Mouse (Mus musculus) hematopoietic stem cell, adult 5-6 weeks (primary cell): ENCODE measurements at regions not wholly inside any gene's neighbourhood (a gene's known extent, or its start where the extent isn't known, plus 50 kb on each side); places are given as distances from the start of the nearest gene placed in this dataset.
"Not testable (repeated sequence)": the region's sequence is repeated elsewhere in the genome, so short reads cannot be mapped to it uniquely, and the experiment has no call there.

Source experiments
- ATAC-seq, 2 experiments: fragments of 125-278 bp in 1 of 2; replicated peaks in 1 of 2; 2 replicates each; pipeline ENCODE4 v1.8.0; 2016 to 2017; ENCODE audit warnings: inconsistent platforms in 2 of 2, mild to moderate bottlenecking in 2 of 2, moderate number of reproducible peaks in 2 of 2, low read depth in 1 of 2, moderate TSS enrichment in 1 of 2; ENCODE audit not compliant: low FRiP score in 2 of 2, poor library complexity in 2 of 2, severe bottlenecking in 2 of 2, insufficient read depth in 1 of 2, low TSS enrichment in 1 of 2

- no peak for ATAC-seq
Observed at GRCm38 (mm10) chr11:23079936-23080794, 72.8 kb downstream of the Fam161a start.

DNA sequence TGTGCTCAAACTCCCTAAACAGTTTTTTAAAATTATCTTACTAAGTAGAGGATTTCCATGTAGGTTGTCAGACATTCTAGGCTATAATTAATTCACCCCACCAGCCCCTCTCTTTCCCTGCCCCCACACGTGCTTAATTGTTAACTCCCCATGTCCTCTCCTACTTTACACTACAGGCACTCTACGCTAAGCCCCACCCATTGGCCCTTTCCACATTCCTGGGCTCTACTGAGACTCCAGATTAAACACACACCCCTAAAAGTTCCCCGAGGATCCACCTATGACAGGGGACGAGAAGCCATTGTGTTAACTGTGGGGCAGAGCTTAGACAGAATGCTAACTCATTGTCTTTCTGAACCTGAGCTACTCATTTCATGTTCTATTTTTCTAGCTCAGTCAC is 74.3 kb downstream of the Fam161a start:
- ATAC-seq: no peak

DNA sequence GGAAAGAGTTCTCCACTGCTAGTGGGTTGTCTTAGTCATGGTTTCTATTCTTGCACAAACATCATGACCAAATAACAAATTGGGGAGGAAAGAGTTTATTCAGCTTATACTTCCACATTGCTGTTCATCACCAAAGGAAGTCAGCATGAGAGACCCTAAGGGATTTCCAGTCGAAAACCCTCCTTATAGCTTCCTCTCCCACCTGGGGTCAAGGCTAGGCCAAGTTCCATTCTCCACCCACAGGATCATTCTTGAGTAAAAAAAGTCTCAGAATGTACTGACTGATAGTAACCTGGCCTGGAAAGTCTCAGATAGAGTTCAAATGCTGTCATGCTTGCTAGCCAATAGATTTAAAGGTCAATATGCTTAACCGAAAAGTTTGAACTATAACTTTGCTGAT is 76.5 kb downstream of the Fam161a start:
- ATAC-seq: not testable (repeated sequence)

GRCm38 (mm10) chr11:23095287-23095686 is 88.0 kb downstream of the Fam161a start:
- no peak for ATAC-seq

- ATAC-seq: not testable (repeated sequence)
Observed at GRCm38 (mm10) chr11:23095723-23096122, 88.4 kb downstream of the Fam161a start.

DNA sequence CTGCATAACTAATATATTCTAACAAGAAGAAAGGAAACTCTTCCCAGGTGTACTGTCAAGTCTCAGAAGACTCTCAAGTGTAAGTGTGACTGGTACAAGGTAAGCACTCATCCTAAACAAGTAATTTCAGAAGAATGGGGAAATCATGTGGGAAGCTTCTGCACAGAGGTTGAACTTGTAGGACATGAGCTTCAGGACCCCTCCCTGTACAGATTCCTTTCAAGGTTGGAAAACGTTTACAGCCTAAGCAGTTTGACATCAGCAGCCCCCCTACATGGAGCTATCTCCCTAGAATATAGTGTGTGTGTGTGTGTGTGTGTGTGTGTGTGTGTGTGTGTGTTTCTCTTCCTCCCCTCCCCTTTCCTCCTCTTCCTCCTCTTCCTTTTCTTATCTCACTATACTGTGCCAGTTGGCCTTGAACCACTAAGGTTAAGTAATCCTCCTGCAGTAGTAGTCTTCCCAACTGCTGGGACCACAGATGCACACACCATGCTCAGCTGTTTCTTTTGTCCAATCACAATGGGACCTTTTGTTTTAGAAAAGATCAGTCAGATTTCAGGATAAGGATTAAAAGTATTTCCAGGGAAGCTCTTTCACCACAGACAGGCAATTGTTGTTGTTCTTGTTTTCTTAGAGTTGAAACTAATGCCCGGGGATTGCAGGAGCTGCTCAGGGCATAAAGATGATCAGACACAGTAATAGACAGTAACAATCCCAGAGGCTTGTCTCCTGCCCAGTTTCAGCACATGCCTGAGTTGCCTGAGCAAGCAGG is 89.3 kb downstream of the Fam161a start:
- ATAC-seq: no peak

DNA sequence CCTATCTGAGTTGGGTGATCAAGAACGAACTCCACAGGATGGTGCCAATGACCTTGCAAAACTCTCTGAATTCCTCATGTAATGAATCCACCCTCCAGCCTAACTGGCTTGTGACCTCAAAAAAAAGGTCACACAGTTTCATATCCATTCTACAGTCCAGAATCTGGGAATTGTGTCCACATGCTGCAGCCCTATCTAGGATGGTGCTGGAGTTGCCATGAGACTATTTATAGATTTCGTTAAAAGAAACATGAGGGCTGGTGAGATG is 89.8 kb downstream of the Fam161a start:
- no peak for ATAC-seq

DNA sequence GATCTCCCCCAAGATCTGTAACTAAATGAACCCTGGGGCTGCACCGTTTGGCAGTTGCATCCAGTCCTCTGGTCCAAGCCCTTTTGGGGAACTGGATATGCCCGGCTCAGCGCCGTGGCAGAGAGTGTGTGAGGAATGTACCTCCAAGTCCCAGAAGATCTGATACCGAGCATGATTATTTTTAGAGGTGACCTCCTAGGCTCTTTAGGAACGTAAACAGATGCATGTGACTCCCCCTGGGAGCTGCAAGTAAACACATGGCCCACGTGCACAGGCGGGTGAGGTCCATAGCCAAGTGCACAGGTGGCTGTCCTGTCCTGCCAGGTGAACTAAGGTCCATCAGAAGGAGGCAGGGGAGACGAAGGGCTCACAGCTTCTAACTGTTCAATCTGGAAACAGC is 107.3 kb downstream of the Fam161a start:
- ATAC-seq: no peak

DNA sequence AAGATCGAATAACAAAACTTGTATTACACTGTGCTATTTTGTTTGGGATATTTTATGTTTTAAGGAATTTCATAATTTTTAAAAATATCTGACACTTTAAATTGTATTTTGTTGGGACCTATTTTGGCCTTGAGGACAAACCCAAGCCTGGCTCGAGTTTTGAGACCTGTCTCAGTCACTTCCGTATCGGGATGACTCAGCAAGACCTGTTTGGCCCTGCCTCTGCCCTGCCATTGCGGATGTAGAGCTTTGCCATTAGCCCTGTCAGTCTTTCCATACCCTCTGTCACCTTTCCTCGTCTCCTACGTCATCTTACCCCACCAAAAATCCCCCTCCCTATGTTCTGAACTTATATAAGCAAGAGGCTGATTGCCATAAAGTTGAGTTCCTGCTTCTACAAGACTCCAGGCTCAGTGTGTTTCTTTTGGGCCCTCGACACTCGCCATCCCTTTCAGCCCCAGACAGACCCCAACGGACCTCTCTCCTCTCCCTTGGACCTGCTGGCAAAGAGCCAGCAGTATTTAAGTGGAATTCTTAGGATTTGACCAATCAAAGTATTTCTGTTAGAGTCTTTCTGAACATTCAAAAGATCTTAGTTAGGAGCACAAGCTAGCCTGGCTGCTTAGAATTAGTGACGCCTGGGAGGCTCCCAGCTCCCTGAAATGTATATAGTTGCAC is 113.3 kb downstream of the Fam161a start:
- ATAC-seq: no peak

- ATAC-seq: peak; percentile 95 to 98
Observed at GRCm38 (mm10) chr11:23124198-23124951, 117.0 kb downstream of the Fam161a start.

DNA sequence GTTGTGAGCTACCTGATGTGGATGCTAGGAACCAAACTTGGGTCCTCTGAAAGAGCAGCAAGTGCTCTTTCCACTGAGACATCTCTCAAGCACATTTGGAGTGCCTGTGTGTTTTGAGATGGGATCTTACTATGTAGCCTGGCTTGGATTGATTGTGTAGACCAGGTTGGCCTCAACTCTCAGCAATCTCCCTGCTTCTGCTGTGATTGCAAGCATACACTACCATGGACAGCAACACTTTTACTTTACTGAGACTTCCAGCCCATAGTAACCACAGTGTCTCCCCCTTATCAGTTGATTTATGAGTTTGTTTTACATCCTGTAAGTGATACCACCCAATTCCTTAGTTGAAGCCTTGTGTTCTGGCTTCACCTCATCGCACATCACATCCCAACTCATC is 123.8 kb downstream of the Fam161a start:
- no peak for ATAC-seq

DNA sequence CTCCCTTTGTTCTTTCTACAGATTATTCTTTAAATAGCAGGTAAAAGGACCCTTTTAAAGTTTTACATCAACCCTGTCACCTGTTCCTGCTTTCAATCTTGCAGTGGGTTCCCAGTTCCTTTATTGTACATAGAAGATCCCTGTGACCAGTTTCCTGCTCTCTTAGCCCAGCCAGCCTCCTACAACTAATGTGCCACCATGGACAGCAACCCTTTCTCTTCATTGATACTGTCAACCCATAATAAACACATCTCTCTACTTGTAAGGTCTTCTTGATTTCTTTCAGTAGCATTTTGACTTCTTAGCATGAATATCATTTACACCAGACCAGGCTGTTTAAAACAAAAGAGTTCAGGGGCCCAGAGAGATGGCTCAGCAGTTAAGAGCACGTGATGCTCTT is 124.2 kb upstream of the Xpo1 start:
- ATAC-seq: no peak

- no peak for ATAC-seq
Observed at GRCm38 (mm10) chr11:23140429-23141099, 115.3 kb upstream of the Xpo1 start.

GRCm38 (mm10) chr11:23141100-23141837 is 114.6 kb upstream of the Xpo1 start:
- no peak for ATAC-seq

GRCm38 (mm10) chr11:23148048-23148596 is 107.7 kb upstream of the Xpo1 start:
- no peak for ATAC-seq

- peak; percentile 37 to 64; a peak in 3 of 4 replicates for ATAC-seq
Observed at GRCm38 (mm10) chr11:23149556-23150244, 106.1 kb upstream of the Xpo1 start.
